Mouse (Mus musculus) lung, adult 2 months (tissue): Measurements from ENCODE around the gene Iqgap1.

Source experiments
- CTCF ChIP-seq: fragments of 200-500 bp; IDR thresholded peaks from 2 replicates; pipeline ENCODE4 v1.5.1; 2011; ENCODE audit warnings: mild to moderate bottlenecking, low read length, control low read depth; ENCODE audit not compliant: insufficient read depth
- POLR2A ChIP-seq: fragments of 200-500 bp; IDR thresholded peaks from 2 replicates; pipeline ENCODE4 v1.6.1; 2011; ENCODE audit warnings: low read depth, mild to moderate bottlenecking, control low read depth, low read length, borderline replicate concordance; ENCODE audit errors: extremely low read depth

DNA sequence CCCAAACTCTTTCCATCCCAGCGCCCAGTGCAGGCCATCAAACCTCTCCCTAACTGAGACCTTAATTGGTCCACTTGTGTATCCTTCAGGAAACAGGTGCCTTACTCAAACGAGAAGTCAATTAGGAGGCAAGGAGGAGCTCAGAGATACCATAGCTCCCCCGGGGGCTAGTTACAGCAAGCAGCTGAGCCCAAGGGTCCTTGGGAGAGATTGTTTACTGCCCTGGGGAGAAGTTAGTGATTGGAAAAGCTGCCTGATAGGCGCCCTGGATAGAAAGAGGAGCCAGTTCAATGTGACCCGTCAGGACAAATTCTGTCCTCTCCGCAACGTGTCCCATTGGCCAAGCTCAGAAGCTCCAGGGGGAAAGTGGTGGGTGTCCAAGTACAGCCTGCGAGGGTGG lies 126.1 kb downstream of the Iqgap1 start:
- TF ChIP-seq POLR2A = no peak
- TF ChIP-seq CTCF = no peak
